Mouse (Mus musculus) liver, embryonic 14.5 days (tissue): ENCODE measurements around the gene Igf1r. TPM values are rescaled to one million over a fixed set of nuclear protein-coding genes. Genes with fewer than 3 reads are reported as not detected.

Experiments used
- ATAC-seq: fragments of 200-750 bp; cut with Nextera tagmentation; 2 replicates; pipeline ENCODE4 v1.8.0; 2017; ENCODE audit warnings: moderate number of reproducible peaks, mild to moderate bottlenecking, moderate library complexity; ENCODE audit not compliant: insufficient read depth
- DNase-seq, 3 experiments: peaks; one replicate each; pipeline ENCODE4 v3.0.0-alpha.2; 2012 to 2013; ENCODE audit warnings: low read depth in 3 of 3, low spot score in 3 of 3
- H3K27ac ChIP-seq: fragments of 300-500 bp; sonication (generic); 2 replicates; pipeline ENCODE4 v1.5.1; 2014; ENCODE audit warnings: moderate library complexity, mild to moderate bottlenecking, control low read depth, inconsistent platforms
- H3K27me3 ChIP-seq: fragments of 300-500 bp; sonication (generic); 2 replicates; pipeline ENCODE4 v1.6.1; 2014; ENCODE audit warnings: mild to moderate bottlenecking, low read length, moderate library complexity; ENCODE audit not compliant: control insufficient read depth, insufficient read depth
- H3K36me3 ChIP-seq: fragments of 300-500 bp; sonication (generic); replicated peaks from 2 replicates; pipeline ENCODE4 v1.6.1; 2014; ENCODE audit warnings: low read depth; ENCODE audit not compliant: control insufficient read depth, insufficient read depth
- H3K4me1 ChIP-seq, 2 experiments: fragments of 200-500 bp in 1 of 2; fragments of 300-500 bp in 1 of 2; sonication (generic) in 1 of 2; replicated peaks; 2 replicates each; pipeline ENCODE4 v1.6.1; 2012 to 2014; ENCODE audit warnings: antibody characterized with exemption in 1 of 2, inconsistent platforms in 1 of 2, low read length in 1 of 2; ENCODE audit not compliant: control insufficient read depth in 2 of 2, insufficient read depth in 2 of 2
- H3K4me2 ChIP-seq: fragments of 300-500 bp; sonication (generic); 2 replicates; pipeline ENCODE4 v1.6.1; 2014; ENCODE audit warnings: low read depth, mild to moderate bottlenecking, control low read depth, moderate library complexity
- H3K4me3 ChIP-seq, 2 experiments: fragments of 200-500 bp in 1 of 2; fragments of 300-500 bp in 1 of 2; sonication (generic) in 1 of 2; 2 replicates each; pipeline ENCODE4 v1.5.1; 2012 to 2014; ENCODE audit warnings: low read depth in 2 of 2, low read length in 2 of 2, mild to moderate bottlenecking in 2 of 2, control low read depth in 1 of 2, inconsistent platforms in 1 of 2, moderate library complexity in 1 of 2; ENCODE audit not compliant: insufficient read depth in 1 of 2
- H3K9ac ChIP-seq: fragments of 300-500 bp; sonication (generic); replicated peaks from 2 replicates; pipeline ENCODE4 v1.6.1; 2014; ENCODE audit warnings: mild to moderate bottlenecking, control low read depth, moderate library complexity
- H3K9me3 ChIP-seq: fragments of 300-500 bp; sonication (generic); 2 replicates; pipeline ENCODE4 v1.6.1; 2016; ENCODE audit warnings: low read length, mixed read lengths; ENCODE audit not compliant: control insufficient read depth
- CTCF ChIP-seq: IDR thresholded peaks from 2 replicates; pipeline ENCODE4 v1.5.1; 2016; ENCODE audit warnings: antibody characterized with exemption, low read depth, control low read depth
- EP300 ChIP-seq: IDR thresholded peaks from 2 replicates; pipeline ENCODE4 v1.6.1; 2016; ENCODE audit warnings: antibody characterized with exemption, low read depth
- WGBS: fragments of 180-500 bp; shearing (Covaris S2); extraction: QIAGEN DNeasy Blood & Tissue Kit; methylation state at CpG from one replicate; pipeline ENCODE4 v1.1.7; 2014; ENCODE audit not compliant: insufficient replicate concordance; 5-methylcytosine and 5-hydroxymethylcytosine counted together
- polyA plus RNA-seq, 2 experiments: library from polyadenylated mRNA; depleted of rRNA in 1 of 2; stranded (reverse) in 1 of 2; unstranded in 1 of 2; fragments of >200 nt; fragmentation: Nextera tagmentation in 1 of 2; extraction: Ambion mirVana in 1 of 2; gene quantifications; 2 replicates each; pipeline versions ENCODE4 v1.2.1 to v1.2.3; 2012 to 2014

The Igf1r gene
- polyA plus RNA-seq, 2 experiments: 2.3 to 2.5 TPM

GRCm38 (mm10) chr7:68239220-68239827 lies 286.7 kb downstream of the Igf1r start:
- TF ChIP-seq CTCF (no peak), EP300 (no peak)
- DNase-seq: no peak
- no peaks in the 10 kb centered on the region for H3K36me3 ChIP-seq
- H3K27ac ChIP-seq: no peak overlapping the region
- no peak overlapping the region for H3K4me3 ChIP-seq
- H3K9me3 ChIP-seq: no peaks in the 10 kb centered on the region
- no peaks in the 10 kb centered on the region for H3K27me3 ChIP-seq
- no peak overlapping the region for H3K9ac ChIP-seq
- no peak overlapping the region for H3K4me2 ChIP-seq
- no peaks in the 10 kb centered on the region for H3K4me1 ChIP-seq
- no peak for ATAC-seq
- WGBS: 63% methylated on average over 11 of the region's 11 CpGs

- Histone ChIP-seq H3K9ac (no peak overlapping the region), H3K9me3 (no peaks in the 10 kb centered on the region), H3K4me2 (no peak overlapping the region), H3K27ac (no peak overlapping the region), H3K27me3 (no peaks in the 10 kb centered on the region), H3K4me1 (no peaks in the 10 kb centered on the region), H3K4me3 (no peak overlapping the region), H3K36me3 (no peaks in the 10 kb centered on the region)
- no peak for TF ChIP-seq CTCF
- TF ChIP-seq EP300: no peak
- no peak for ATAC-seq
- 66% methylated on average over 9 of the region's 9 CpGs for WGBS
- no peak for DNase-seq
These were observed 288.6 kb downstream of the Igf1r start for GRCm38 (mm10) chr7:68241205-68241604.

- WGBS: 41% methylated on average over 4 of the region's 4 CpGs
- no peak for ATAC-seq
These were observed 293.1 kb downstream of the Igf1r start for GRCm38 (mm10) chr7:68245681-68246080.

GRCm38 (mm10) chr7:68246249-68246648 lies 293.6 kb downstream of the Igf1r start:
- WGBS: 65% methylated on average over 8 of the region's 8 CpGs

More at GRCm38 (mm10) chr7:68245681-68246080, 293.1 kb downstream of the Igf1r start:
- TF ChIP-seq EP300: no peak
- no peak for TF ChIP-seq CTCF
- Histone ChIP-seq H3K9ac (no peak overlapping the region), H3K9me3 (no peaks in the 10 kb centered on the region; the same call in 1 of the 2 replicates), H3K36me3 (no peaks in the 10 kb centered on the region), H3K4me2 (no peak overlapping the region), H3K27ac (no peak overlapping the region), H3K4me3 (no peak overlapping the region), H3K4me1 (no peaks in the 10 kb centered on the region), H3K27me3 (no peaks in the 10 kb centered on the region)
- no peak for DNase-seq

GRCm38 (mm10) chr7:68250411-68250810 lies 297.8 kb downstream of the Igf1r start:
- no peak overlapping the region for H3K4me2 ChIP-seq
- 47% methylated on average over 1 of the region's 1 CpGs for WGBS
- no peak for DNase-seq
- H3K4me3 ChIP-seq: no peak overlapping the region
- H3K36me3 ChIP-seq: no peaks in the 10 kb centered on the region
- TF ChIP-seq CTCF: no peak
- TF ChIP-seq EP300: no peak
- H3K27ac ChIP-seq: no peak overlapping the region
- no peak overlapping the region for H3K9ac ChIP-seq
- no peak for ATAC-seq
- H3K27me3 ChIP-seq: no peaks in the 10 kb centered on the region
- H3K4me1 ChIP-seq: no peaks in the 10 kb centered on the region
- no peaks in the 10 kb centered on the region; the same call in 1 of the 2 replicates for H3K9me3 ChIP-seq

More at GRCm38 (mm10) chr7:68246249-68246648, 293.6 kb downstream of the Igf1r start:
- H3K9me3 ChIP-seq: no peaks in the 10 kb centered on the region; the same call in 1 of the 2 replicates
- ATAC-seq (no peak), DNase-seq (no peak)
- TF ChIP-seq EP300 (no peak), CTCF (no peak)
- H3K4me2 ChIP-seq: no peak overlapping the region
- H3K4me3 ChIP-seq: no peak overlapping the region
- no peaks in the 10 kb centered on the region for H3K27me3 ChIP-seq
- no peaks in the 10 kb centered on the region for H3K4me1 ChIP-seq
- no peak overlapping the region for H3K9ac ChIP-seq
- no peak overlapping the region for H3K27ac ChIP-seq
- H3K36me3 ChIP-seq: no peaks in the 10 kb centered on the region
